Mouse (Mus musculus): ENCODE results near the gene Dusp9.

DNA sequence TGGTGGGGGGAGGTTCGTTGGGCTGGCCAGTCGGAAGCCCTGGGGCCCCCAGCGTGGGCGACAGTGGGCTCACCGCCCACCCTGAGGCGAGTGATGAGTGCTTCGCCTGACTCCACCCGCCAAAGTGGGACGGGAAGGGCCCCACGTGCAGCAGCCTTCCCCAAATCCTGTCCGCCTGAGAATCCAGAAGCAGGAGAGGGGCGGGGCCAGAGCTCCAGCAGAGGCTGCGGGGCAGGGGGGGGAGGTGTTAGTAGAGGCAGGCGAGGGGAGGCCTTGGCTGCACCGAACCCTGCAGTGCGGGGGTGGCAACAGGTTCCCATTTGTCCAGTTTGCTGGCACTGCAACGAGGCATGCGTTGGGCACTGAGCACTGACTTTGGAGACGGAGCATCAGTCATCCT is 1.8 kb upstream of the Dusp9 start:
- TF ChIP-seq FLI1 (IDR thresholded peaks at IDR 0.05; ENCODE audit: low read length) (no peak), GATA1 (IDR thresholded peaks at IDR 0.05; ENCODE audit: borderline replicate concordance, low read length) (no peak)

Data from megakaryocyte, embryonic 14.5 days (primary cell).